Mouse (Mus musculus): ENCODE data around the gene Ash1l. TPM values are rescaled to one million over a fixed set of nuclear protein-coding genes. Genes with fewer than 3 reads are reported as not detected.

The Ash1l gene
- polyA plus RNA-seq, 1 experiment from 2014 or later: 13.6 TPM

DNA sequence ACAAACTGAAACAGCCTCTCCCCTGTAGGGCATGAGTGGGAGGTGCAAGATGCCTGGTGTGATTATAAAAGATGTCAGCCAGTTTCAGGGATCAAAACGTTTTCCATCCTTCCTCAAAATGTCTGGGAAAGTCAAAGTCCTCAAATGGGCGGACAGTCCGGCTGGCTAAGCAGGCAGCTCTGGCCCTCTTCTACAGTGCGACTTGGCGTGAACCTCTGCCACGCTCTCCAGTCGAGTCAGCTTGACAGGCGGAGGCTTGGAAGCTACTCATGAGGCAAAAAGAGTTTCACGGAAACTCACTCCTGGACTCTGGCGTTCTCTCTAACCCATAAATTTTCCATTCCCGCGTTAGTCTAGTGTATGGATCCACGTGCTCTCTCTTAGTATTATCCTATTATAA is 31.4 kb upstream of the Ash1l start:
- 79% methylated on average over 13 of the region's 13 CpGs for WGBS
- H3K27ac ChIP-seq (ENCODE audit: low read depth, low read length): no peak overlapping the region
- H3K9me3 ChIP-seq (replicated peaks; ENCODE audit: control insufficient read depth, low read length): no peaks in the 10 kb centered on the region
- DNase-seq (ENCODE audit: low spot score) (no peak), ATAC-seq (no peak)
- H3K36me3 ChIP-seq (ENCODE audit: control insufficient read depth, insufficient read depth, low read length): peaks cover 32% of the 10 kb centered on the region
- H3K4me3 ChIP-seq (ENCODE audit: low read depth, low read length): no peak overlapping the region
- peaks cover 6% of the 10 kb centered on the region; the same call in 1 of the 2 replicates for H3K4me1 ChIP-seq (ENCODE audit: control insufficient read depth, insufficient read depth, low read length)
- H3K9ac ChIP-seq (ENCODE audit: low read length): no peak overlapping the region
- no peaks in the 10 kb centered on the region for H3K27me3 ChIP-seq (replicated peaks; ENCODE audit: control insufficient read depth, insufficient read depth, low read length)
- H3K4me2 ChIP-seq (ENCODE audit: low read length): no peak overlapping the region

DNA sequence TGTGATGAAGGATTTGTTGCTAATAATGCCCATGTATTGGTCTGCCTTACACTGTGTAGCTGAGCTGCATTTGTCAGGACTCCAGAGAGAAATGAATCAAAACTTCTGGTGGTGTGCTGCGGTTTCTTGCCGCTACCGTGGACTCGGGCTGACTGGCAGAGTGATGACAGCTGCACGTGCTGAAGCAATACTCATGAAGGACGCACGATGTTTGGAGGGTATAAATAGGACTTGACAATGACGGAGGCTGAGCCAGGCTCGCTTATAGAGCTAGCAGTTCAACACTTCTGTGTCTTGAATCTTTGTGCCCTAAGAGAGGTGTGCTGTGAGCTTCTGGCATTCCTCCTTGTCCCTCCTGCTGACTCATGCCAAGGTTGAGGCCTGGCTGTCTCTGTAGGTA is 29.0 kb upstream of the Ash1l start:
- no peaks in the 10 kb centered on the region for H3K4me1 ChIP-seq (ENCODE audit: control insufficient read depth, insufficient read depth, low read length)
- H3K9ac ChIP-seq (ENCODE audit: low read length): no peak overlapping the region
- 97% methylated on average over 9 of the region's 9 CpGs for WGBS
- DNase-seq (ENCODE audit: low spot score): no peak
- no peaks in the 10 kb centered on the region for H3K9me3 ChIP-seq (replicated peaks; ENCODE audit: control insufficient read depth, low read length)
- peaks cover 55% of the 10 kb centered on the region for H3K36me3 ChIP-seq (ENCODE audit: control insufficient read depth, insufficient read depth, low read length)
- H3K4me3 ChIP-seq (ENCODE audit: low read depth, low read length): no peak overlapping the region
- no peak for ATAC-seq
- H3K27me3 ChIP-seq (replicated peaks; ENCODE audit: control insufficient read depth, insufficient read depth, low read length): no peaks in the 10 kb centered on the region
- no peak overlapping the region for H3K4me2 ChIP-seq (ENCODE audit: low read length)
- H3K27ac ChIP-seq (ENCODE audit: low read depth, low read length): no peak overlapping the region

GRCm38 (mm10) chr3:88923989-88924591 is 26.3 kb upstream of the Ash1l start:
- DNase-seq (ENCODE audit: low spot score): no peak
- H3K27me3 ChIP-seq (replicated peaks; ENCODE audit: control insufficient read depth, insufficient read depth, low read length): no peaks in the 10 kb centered on the region
- H3K4me2 ChIP-seq (ENCODE audit: low read length): no peak overlapping the region
- no peak overlapping the region for H3K9ac ChIP-seq (ENCODE audit: low read length)
- no peak overlapping the region for H3K27ac ChIP-seq (ENCODE audit: low read depth, low read length)
- no peaks in the 10 kb centered on the region for H3K4me1 ChIP-seq (ENCODE audit: control insufficient read depth, insufficient read depth, low read length)
- no peaks in the 10 kb centered on the region for H3K9me3 ChIP-seq (replicated peaks; ENCODE audit: control insufficient read depth, low read length)
- peaks cover 81% of the 10 kb centered on the region for H3K36me3 ChIP-seq (ENCODE audit: control insufficient read depth, insufficient read depth, low read length)
- ATAC-seq: no peak
- WGBS: 91% methylated on average over 8 of the region's 8 CpGs
- H3K4me3 ChIP-seq (ENCODE audit: low read depth, low read length): no peak overlapping the region

GRCm38 (mm10) chr3:88925651-88926050 is 24.8 kb upstream of the Ash1l start:
- peaks cover 97% of the 10 kb centered on the region for H3K36me3 ChIP-seq (ENCODE audit: control insufficient read depth, insufficient read depth, low read length)
- H3K4me1 ChIP-seq (ENCODE audit: control insufficient read depth, insufficient read depth, low read length): no peaks in the 10 kb centered on the region
- DNase-seq (ENCODE audit: low spot score) (no peak), ATAC-seq (no peak)
- H3K27ac ChIP-seq (ENCODE audit: low read depth, low read length): no peak overlapping the region
- H3K9ac ChIP-seq (ENCODE audit: low read length): no peak overlapping the region
- H3K27me3 ChIP-seq (replicated peaks; ENCODE audit: control insufficient read depth, insufficient read depth, low read length): no peaks in the 10 kb centered on the region
- no peak overlapping the region for H3K4me3 ChIP-seq (ENCODE audit: low read depth, low read length)
- no peaks in the 10 kb centered on the region for H3K9me3 ChIP-seq (replicated peaks; ENCODE audit: control insufficient read depth, low read length)
- WGBS: 92% methylated on average over 2 of the region's 2 CpGs
- H3K4me2 ChIP-seq (ENCODE audit: low read length): no peak overlapping the region

- Histone ChIP-seq H3K27me3 (replicated peaks; ENCODE audit: control insufficient read depth, insufficient read depth, low read length) (no peaks in the 10 kb centered on the region), H3K9me3 (replicated peaks; ENCODE audit: control insufficient read depth, low read length) (no peaks in the 10 kb centered on the region), H3K27ac (ENCODE audit: low read depth, low read length) (no peak overlapping the region), H3K4me2 (ENCODE audit: low read length) (no peak overlapping the region), H3K9ac (ENCODE audit: low read length) (no peak overlapping the region), H3K4me3 (ENCODE audit: low read depth, low read length) (no peak overlapping the region), H3K36me3 (ENCODE audit: control insufficient read depth, insufficient read depth, low read length) (peaks cover 83% of the 10 kb centered on the region), H3K4me1 (ENCODE audit: control insufficient read depth, insufficient read depth, low read length) (no peaks in the 10 kb centered on the region)
- WGBS: 85% methylated on average over 3 of the region's 3 CpGs
- ATAC-seq (no peak), DNase-seq (ENCODE audit: low spot score) (no peak)
Observed at GRCm38 (mm10) chr3:88929501-88929900, 20.9 kb upstream of the Ash1l start.

DNA sequence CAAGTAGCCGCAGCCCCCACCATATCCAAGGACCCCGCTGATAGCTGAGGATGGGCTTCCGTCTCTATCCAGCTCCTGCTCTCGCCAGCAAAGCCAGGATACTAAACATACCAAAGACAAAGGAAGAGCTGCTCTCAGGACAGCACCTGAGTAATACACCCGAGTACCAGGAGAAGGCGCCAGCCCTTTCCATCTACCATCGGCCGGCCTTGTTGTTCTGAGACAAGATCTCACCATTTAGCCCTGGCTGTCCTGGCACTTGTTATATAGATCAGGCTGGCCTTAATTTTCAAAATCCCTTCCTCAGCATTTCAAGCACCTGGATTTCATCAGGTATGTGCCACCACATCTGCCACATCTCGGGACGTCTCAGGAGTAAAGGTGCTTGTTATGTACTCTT is 11.4 kb upstream of the Ash1l start:
- 94% methylated on average over 10 of the region's 10 CpGs for WGBS
- Histone ChIP-seq H3K4me2 (ENCODE audit: low read length) (no peak overlapping the region), H3K4me1 (ENCODE audit: control insufficient read depth, insufficient read depth, low read length) (no peaks in the 10 kb centered on the region), H3K9ac (ENCODE audit: low read length) (no peak overlapping the region), H3K4me3 (ENCODE audit: low read depth, low read length) (no peak overlapping the region), H3K9me3 (replicated peaks; ENCODE audit: control insufficient read depth, low read length) (no peaks in the 10 kb centered on the region), H3K27ac (ENCODE audit: low read depth, low read length) (no peak overlapping the region), H3K36me3 (ENCODE audit: control insufficient read depth, insufficient read depth, low read length) (peaks cover 65% of the 10 kb centered on the region), H3K27me3 (replicated peaks; ENCODE audit: control insufficient read depth, insufficient read depth, low read length) (no peaks in the 10 kb centered on the region)
- no peak for ATAC-seq
- no peak for DNase-seq (ENCODE audit: low spot score)

GRCm38 (mm10) chr3:88939749-88940148 is 10.7 kb upstream of the Ash1l start:
- Histone ChIP-seq H3K4me3 (ENCODE audit: low read depth, low read length) (no peak overlapping the region), H3K4me1 (ENCODE audit: control insufficient read depth, insufficient read depth, low read length) (no peaks in the 10 kb centered on the region), H3K27ac (ENCODE audit: low read depth, low read length) (no peak overlapping the region), H3K9ac (ENCODE audit: low read length) (no peak overlapping the region), H3K4me2 (ENCODE audit: low read length) (no peak overlapping the region), H3K27me3 (replicated peaks; ENCODE audit: control insufficient read depth, insufficient read depth, low read length) (no peaks in the 10 kb centered on the region), H3K9me3 (replicated peaks; ENCODE audit: control insufficient read depth, low read length) (no peaks in the 10 kb centered on the region), H3K36me3 (ENCODE audit: control insufficient read depth, insufficient read depth, low read length) (peaks cover 58% of the 10 kb centered on the region)
- ATAC-seq (peak; percentile 62), DNase-seq (ENCODE audit: low spot score) (peak; percentile 90)
- WGBS: 70% methylated on average over 3 of the region's 3 CpGs

DNA sequence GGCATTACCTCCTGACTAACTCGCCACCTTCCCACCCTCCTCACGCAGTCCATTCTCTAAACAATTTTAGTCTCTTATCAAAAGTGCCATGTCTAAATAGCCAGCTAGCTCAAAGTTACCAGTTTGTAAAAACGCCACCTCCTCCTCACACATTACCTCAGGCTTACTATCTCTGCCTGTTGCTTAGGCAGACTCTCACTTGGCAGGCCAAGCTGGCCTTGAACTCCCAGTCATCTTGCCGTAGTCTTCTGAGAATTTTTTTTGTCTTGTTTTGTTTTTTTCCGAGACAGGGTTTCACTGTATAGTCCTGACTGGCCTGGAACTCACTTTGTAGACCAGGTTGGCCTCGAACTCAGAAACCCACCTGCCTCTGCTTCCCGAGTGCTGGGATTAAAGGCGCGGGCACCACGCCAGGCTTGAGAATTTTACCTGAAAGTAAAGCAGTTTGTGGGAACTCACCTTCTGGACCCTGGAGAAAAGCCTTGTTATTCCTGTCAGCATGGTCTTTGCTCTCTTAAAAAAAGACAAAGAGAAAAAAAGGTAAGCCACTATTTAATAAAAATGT is 8.0 kb upstream of the Ash1l start:
- H3K36me3 ChIP-seq (ENCODE audit: control insufficient read depth, insufficient read depth, low read length): peaks cover 37% of the 10 kb centered on the region
- DNase-seq (ENCODE audit: low spot score) (no peak), ATAC-seq (no peak)
- H3K4me3 ChIP-seq (ENCODE audit: low read depth, low read length): no peak overlapping the region
- 94% methylated on average over 10 of the region's 10 CpGs for WGBS
- H3K4me2 ChIP-seq (ENCODE audit: low read length): no peak overlapping the region
- H3K9ac ChIP-seq (ENCODE audit: low read length): no peak overlapping the region
- H3K27ac ChIP-seq (ENCODE audit: low read depth, low read length): no peak overlapping the region
- H3K4me1 ChIP-seq (ENCODE audit: control insufficient read depth, insufficient read depth, low read length): no peaks in the 10 kb centered on the region
- H3K9me3 ChIP-seq (replicated peaks; ENCODE audit: control insufficient read depth, low read length): no peaks in the 10 kb centered on the region
- H3K27me3 ChIP-seq (replicated peaks; ENCODE audit: control insufficient read depth, insufficient read depth, low read length): no peaks in the 10 kb centered on the region

DNA sequence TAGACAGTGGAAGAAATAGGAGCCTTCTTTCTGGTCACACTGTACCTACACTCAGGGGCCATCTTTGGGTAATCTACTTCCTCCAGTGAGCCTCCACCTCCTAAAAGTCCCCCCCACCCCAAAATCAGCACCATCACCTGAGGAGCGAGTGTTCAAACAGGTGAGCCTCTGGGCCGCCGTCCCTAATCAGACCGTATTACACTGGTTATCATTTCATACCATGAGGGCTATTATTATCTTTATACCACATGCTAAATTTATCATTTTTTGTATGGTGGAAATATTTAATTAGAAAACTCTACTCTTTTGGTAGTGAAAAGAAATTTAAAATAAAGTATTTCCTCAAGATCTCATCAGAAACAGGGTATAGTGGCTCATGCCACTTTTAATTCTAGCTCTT is 6.3 kb upstream of the Ash1l start:
- H3K9ac ChIP-seq (ENCODE audit: low read length): no peak overlapping the region
- peaks cover 9% of the 10 kb centered on the region; the same call in 1 of the 2 replicates for H3K4me1 ChIP-seq (ENCODE audit: control insufficient read depth, insufficient read depth, low read length)
- H3K4me3 ChIP-seq (ENCODE audit: low read depth, low read length): no peak overlapping the region
- no peaks in the 10 kb centered on the region for H3K27me3 ChIP-seq (replicated peaks; ENCODE audit: control insufficient read depth, insufficient read depth, low read length)
- H3K9me3 ChIP-seq (replicated peaks; ENCODE audit: control insufficient read depth, low read length): no peaks in the 10 kb centered on the region
- no peak overlapping the region for H3K4me2 ChIP-seq (ENCODE audit: low read length)
- 96% methylated on average over 4 of the region's 4 CpGs for WGBS
- H3K36me3 ChIP-seq (ENCODE audit: control insufficient read depth, insufficient read depth, low read length): peaks cover 24% of the 10 kb centered on the region
- ATAC-seq (no peak), DNase-seq (ENCODE audit: low spot score) (no peak)
- no peak overlapping the region for H3K27ac ChIP-seq (ENCODE audit: low read depth, low read length)
